Mouse (Mus musculus) frontal cortex, postnatal 10 days (tissue): ENCODE measurements around the gene Shisa8.

Experiments
- DNase-seq, 2 experiments: peaks; one replicate each; pipeline ENCODE4 v3.0.0; 2022; ENCODE audit warnings: low spot score in 2 of 2, mixed read lengths in 1 of 2

The Shisa8 gene

GRCm38 (mm10) chr15:82156298-82156697 lies 56.3 kb downstream of the Shisa8 start:
- DNase-seq: no peak
